8 mouse cellular contexts compared by ENCODE assay signal in genomic region chr2:163838043-163838442, GRCm38 (mm10). TPM values are rescaled to one million over a fixed set of nuclear protein-coding genes. Genes with fewer than 3 reads are reported as not detected.
DNase-seq lines count a peak whose midpoint lies in the region; ATAC-seq lines count a peak whose summit lies in the region.

No protein-coding gene starts in this region.

- H3K36me3 ChIP-seq in heart, embryonic 12.5 days = no peaks in the 10 kb centered on the region
- no peaks in the 10 kb centered on the region for H3K36me3 ChIP-seq in midbrain, embryonic 14.5 days (ENCODE audit: control insufficient read depth, insufficient read depth, low read length)

- no peak overlapping the region for H3K4me3 ChIP-seq in heart, embryonic 12.5 days
- H3K4me3 ChIP-seq in midbrain, embryonic 14.5 days (replicated peaks; ENCODE audit: low read depth, low read length) = no peak overlapping the region

- no peak overlapping the region for H3K27ac ChIP-seq in heart, embryonic 12.5 days (ENCODE audit: poor library complexity, severe bottlenecking)
- H3K27ac ChIP-seq in midbrain, embryonic 14.5 days (replicated peaks; ENCODE audit: low read depth, low read length) = no peak overlapping the region

- intact Hi-C loops in left cerebral cortex, postnatal 14 days (cut with DNase I) = loop anchor here (10.0 kb wide), 1 partner anchor 53 kb away; no protein-coding TSS in a partner anchor

- H3K9ac ChIP-seq in heart, embryonic 12.5 days = no peak overlapping the region
- no peak overlapping the region for H3K9ac ChIP-seq in midbrain, embryonic 14.5 days (replicated peaks; ENCODE audit: low read length)

- 19% methylated on average over 9 of the region's 9 CpGs for WGBS in heart, embryonic 12.5 days
- 32% methylated on average over 9 of the region's 9 CpGs for WGBS in midbrain, embryonic 14.5 days

- 0 out of 2 replicates have a peak, but pooled peaks cover 3% of the 10 kb centered on the region for H3K9me3 ChIP-seq in heart, embryonic 12.5 days (replicated peaks)
- H3K9me3 ChIP-seq in midbrain, embryonic 14.5 days (ENCODE audit: control insufficient read depth, low read length) = no peaks in the 10 kb centered on the region

- no peak overlapping the region for H3K4me2 ChIP-seq in heart, embryonic 12.5 days
- H3K4me2 ChIP-seq in midbrain, embryonic 14.5 days (ENCODE audit: low read length) = no peak overlapping the region

- DNase-seq in heart, adult 11 months = peak; percentile 97
- DNase-seq in induced T-regulatory cell, adult 2 months (ENCODE audit: low read depth) = peak; percentile 83
- DNase-seq in left cerebral cortex, postnatal 14 days (ENCODE audit: low spot score in 2 of 2) = peak; percentile 90
- DNase-seq in midbrain, embryonic 14.5 days = peak; percentile 91
- peak; percentile 52 for DNase-seq in spleen, adult 12 weeks (ENCODE audit: low spot score)

- no peak for ATAC-seq in heart, embryonic 12.5 days (ENCODE audit: insufficient number of reproducible peaks, low FRiP score)
- ATAC-seq in cerebellum, adult (ENCODE audit: insufficient number of reproducible peaks, low FRiP score, low TSS enrichment) = peak; percentile 81
- ATAC-seq in frontal cortex, adult (ENCODE audit: low TSS enrichment) = peak; percentile 91
- ATAC-seq in midbrain, embryonic 14.5 days (ENCODE audit: low FRiP score, low TSS enrichment) = no peak

- H3K27me3 ChIP-seq in heart, embryonic 12.5 days (replicated peaks) = peaks cover 10% of the 10 kb centered on the region
- H3K27me3 ChIP-seq in midbrain, embryonic 14.5 days (ENCODE audit: control insufficient read depth, insufficient read depth, low read length) = peaks cover 4% of the 10 kb centered on the region; the same call in 1 of the 2 replicates

- peaks cover 5% of the 10 kb centered on the region for H3K4me1 ChIP-seq in heart, embryonic 12.5 days (replicated peaks)
- 0 out of 2 replicates have a peak, but pooled peaks cover 4% of the 10 kb centered on the region for H3K4me1 ChIP-seq in midbrain, embryonic 14.5 days (ENCODE audit: control insufficient read depth, insufficient read depth, low read length)

RNA-seq across cellular contexts. Expression of gene Kcnk15, which starts 15.4 kb away (rescaled TPM):
- not detected in 2 replicates for polyA plus RNA-seq in heart, embryonic 12.5 days (2016; fragmentation: Nextera tagmentation; extraction: Ambion mirVana)
- total RNA-seq in left cerebral cortex, postnatal 14 days (2021) = not detected
- not detected in 2 replicates for polyA plus RNA-seq in midbrain, embryonic 14.5 days (2014; fragmentation: Nextera tagmentation; extraction: Ambion mirVana)

RNA-seq across cellular contexts. Expression of gene Ccn5, which starts 17.4 kb away (rescaled TPM):
- 0.14 and 0.26 TPM in 2 replicates for polyA plus RNA-seq in heart, embryonic 12.5 days (2016; fragmentation: Nextera tagmentation; extraction: Ambion mirVana)
- under 1 TPM in 1 of 2 experiments, not detected in 1; 0.25 TPM for total RNA-seq in left cerebral cortex, postnatal 14 days (2021)
- polyA plus RNA-seq in midbrain, embryonic 14.5 days (2014; fragmentation: Nextera tagmentation; extraction: Ambion mirVana) = 0.57 and 0.70 TPM in 2 replicates

Comparison
In these comparisons a context has a peak if more than half of its experiments do, and no peak if none do; other contexts are left out.
1. ATAC-seq: peak in cerebellum, adult (single experiment) and frontal cortex, adult (single experiment); none in heart, embryonic 12.5 days (single experiment) and midbrain, embryonic 14.5 days (single experiment).
2. Peak in every context shown above with its lines, with median percentiles within 50 percentile points of each other: DNase-seq.